Mouse (Mus musculus): ENCODE measurements around the gene Impg2.
A peak's percentile ranks its signal among the peaks of the same experiment; 100 is the strongest.

The Impg2 gene

DNA sequence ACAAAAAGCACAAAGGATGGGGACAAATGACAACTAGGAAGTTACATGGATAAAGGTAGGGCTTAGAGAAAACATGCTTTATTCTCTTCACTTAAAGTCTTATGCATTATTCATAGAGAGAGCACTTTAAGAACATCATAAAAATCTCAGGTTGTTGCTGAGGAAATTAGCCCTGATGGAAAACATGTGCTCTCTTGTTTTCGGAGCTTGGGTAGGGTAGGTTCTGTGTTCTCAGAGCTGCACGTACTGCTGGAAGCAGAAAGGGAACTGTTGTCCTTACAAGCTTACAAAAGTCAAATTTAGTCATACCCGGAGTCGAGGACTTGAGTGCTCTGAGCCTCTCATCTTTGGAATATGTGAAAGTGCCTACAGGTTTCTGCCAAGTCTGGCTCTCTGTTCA, 98.9 kb downstream of the Impg2 start:
- DNase-seq (ENCODE audit: inconsistent ontology term), result no peak

DNA sequence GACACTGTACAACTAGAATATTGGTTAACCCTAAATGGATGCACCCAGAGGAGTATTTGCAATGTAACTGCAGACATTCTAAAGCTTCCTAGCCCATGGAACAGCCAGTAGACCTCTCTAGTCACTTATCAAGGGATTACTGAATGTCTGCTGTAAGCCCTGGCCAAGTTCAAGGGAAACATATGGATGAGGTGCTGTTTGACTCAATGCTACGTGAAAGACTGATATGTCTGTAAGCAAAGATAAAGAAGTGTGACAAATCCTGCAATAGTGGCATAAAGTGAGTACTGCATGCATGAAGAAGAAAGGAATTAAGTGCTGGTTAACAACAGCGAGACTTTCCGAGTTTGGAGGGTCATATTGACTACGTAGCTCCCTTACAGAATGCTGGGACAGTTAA, 100.1 kb downstream of the Impg2 start:
- no peak for DNase-seq (ENCODE audit: inconsistent ontology term)

DNA sequence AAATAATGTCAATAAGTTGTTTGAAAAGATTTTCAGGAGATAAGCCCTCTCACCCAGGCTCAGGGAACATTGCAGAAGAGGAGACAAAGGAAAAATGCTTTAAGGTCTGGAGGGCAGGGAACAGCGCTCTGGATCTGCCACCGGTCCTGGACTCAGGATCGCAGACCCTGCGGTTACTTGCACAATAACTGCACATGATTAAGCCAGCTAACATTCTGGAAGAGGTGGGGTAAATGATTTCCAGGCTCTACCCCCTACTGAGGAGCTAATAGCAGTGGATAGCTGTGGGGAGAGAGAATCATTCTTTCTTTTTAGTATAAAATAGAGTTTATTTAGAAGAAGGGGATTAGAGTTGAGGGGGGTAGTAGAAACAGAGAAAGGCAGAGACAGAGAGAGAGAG, 103.5 kb downstream of the Impg2 start:
- DNase-seq (ENCODE audit: inconsistent ontology term), result peak; percentile 19

DNA sequence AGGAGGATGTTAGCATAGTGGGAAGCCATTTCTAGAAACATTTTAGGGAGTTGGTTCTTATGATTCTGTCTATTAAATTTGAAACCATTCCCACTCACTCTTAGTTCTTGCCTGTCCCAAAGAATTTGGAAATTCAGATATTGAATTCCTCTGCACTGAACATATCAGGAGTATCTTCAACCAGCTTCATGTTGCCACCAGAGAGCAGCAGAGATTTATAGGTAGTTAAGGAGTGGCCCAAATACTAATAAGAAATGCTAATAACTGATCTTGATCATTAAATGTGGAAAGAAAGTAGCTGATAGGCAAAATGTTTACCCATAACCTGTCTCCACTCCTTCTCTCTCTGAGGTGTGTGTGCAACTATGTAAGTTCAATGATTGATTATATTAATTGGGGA, 107.2 kb downstream of the Impg2 start:
- peak; percentile 12 for DNase-seq (ENCODE audit: inconsistent ontology term)

Data from Muller cell, postnatal 12 days (primary cell).